Comparison of ENCODE assay signal across 11 mouse cellular contexts in the genomic region with DNA sequence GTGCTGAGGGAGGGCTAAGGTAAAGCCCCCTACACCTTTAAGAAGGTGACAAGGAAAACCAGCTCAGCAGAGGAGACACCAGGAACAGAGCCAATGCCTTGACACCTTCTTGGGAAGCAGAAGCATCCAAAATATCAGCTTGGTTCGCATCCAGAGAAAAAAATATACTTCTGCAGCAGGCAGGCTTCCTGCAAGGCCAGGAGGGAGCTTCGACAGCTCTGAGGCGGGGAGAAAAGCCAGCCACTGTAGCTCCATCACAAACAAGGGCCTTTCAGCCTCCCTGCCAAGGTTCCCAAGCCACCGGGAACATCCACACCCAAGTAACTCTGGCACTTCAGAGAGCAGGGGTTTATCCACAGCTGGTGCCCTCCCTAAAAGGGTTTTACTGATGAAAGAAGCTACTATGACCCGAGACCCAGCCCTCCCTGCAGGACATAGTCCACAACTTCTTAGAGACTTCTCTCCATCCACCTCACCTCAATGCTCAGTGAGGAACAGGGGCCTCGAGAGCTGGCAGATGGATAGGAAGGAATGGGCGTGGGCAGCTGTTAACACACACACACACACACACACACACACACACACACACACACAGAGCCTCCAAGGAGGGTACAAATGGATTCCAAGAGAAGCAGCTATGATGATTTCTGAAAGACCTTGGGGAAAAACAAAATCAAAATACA.
DNase-seq lines count a peak whose midpoint lies in the region; ATAC-seq and TF ChIP-seq lines count a peak whose summit lies in the region.
"Had no signal": no experiment of that assay in that cellular context is flagged by ENCODE, and none has a peak within 500 bp of the region (broad histone marks: within the 10 kb centered on the region; RNA-seq: fewer than 3 reads in every experiment).

No protein-coding gene starts in this region.

- no peak overlapping the region for H3K4me2 ChIP-seq in hindbrain, embryonic 16.5 days (ENCODE audit: low read length)
- H3K4me2 ChIP-seq in limb, embryonic 15.5 days, result no peak overlapping the region
- no peak overlapping the region for H3K4me2 ChIP-seq in stomach, postnatal 0 days (replicated peaks; ENCODE audit: low read depth)
- H3K4me2 ChIP-seq in liver, embryonic 12.5 days, result no peak overlapping the region

- no peak for TF ChIP-seq EP300 in stomach, postnatal 0 days (optimal IDR thresholded peaks at IDR 0.05)

- no peak for TF ChIP-seq CTCF in brain, embryonic 14.5 days (IDR thresholded peaks at IDR 0.05; ENCODE audit: borderline replicate concordance, extremely low read depth, insufficient read depth, insufficient read length)
- TF ChIP-seq CTCF in stomach, postnatal 0 days (IDR thresholded peaks at IDR 0.05; ENCODE audit: low read depth), result no peak

- ATAC-seq in hindbrain, embryonic 16.5 days, result no peak
- ATAC-seq in limb, embryonic 15.5 days (ENCODE audit: insufficient number of reproducible peaks, low FRiP score, low TSS enrichment, low read depth), result peak; percentile 78
- no peak for ATAC-seq in stomach, postnatal 0 days (ENCODE audit: low FRiP score, low TSS enrichment)
- ATAC-seq in liver, embryonic 12.5 days, result no peak

- H3K4me1 ChIP-seq in hindbrain, embryonic 10.5 days (replicated peaks), result peaks cover 9% of the 10 kb centered on the region
- peaks cover 6% of the 10 kb centered on the region; the same call in 1 of the 2 replicates for H3K4me1 ChIP-seq in hindbrain, embryonic 16.5 days (ENCODE audit: control insufficient read depth, insufficient read depth, low read depth, low read length)
- H3K4me1 ChIP-seq in limb, embryonic 15.5 days, result peaks cover 45% of the 10 kb centered on the region
- H3K4me1 ChIP-seq in stomach, postnatal 0 days (replicated peaks; ENCODE audit: control insufficient read depth, insufficient read depth), result peaks cover 3% of the 10 kb centered on the region
- 0 out of 2 replicates have a peak, but pooled peaks cover 6% of the 10 kb centered on the region for H3K4me1 ChIP-seq in liver, embryonic 12.5 days

- 52% methylated on average over 7 of the region's 7 CpGs for WGBS in hindbrain, embryonic 10.5 days
- 57% methylated on average over 7 of the region's 7 CpGs for WGBS in hindbrain, embryonic 16.5 days
- WGBS in limb, embryonic 15.5 days, result 51% methylated on average over 7 of the region's 7 CpGs
- WGBS in stomach, postnatal 0 days, result 35% methylated on average over 7 of the region's 7 CpGs
- 46% methylated on average over 7 of the region's 7 CpGs for WGBS in liver, embryonic 12.5 days (ENCODE audit: insufficient replicate concordance)

- H3K4me3 ChIP-seq in hindbrain, embryonic 10.5 days, result no peak overlapping the region
- H3K4me3 ChIP-seq in hindbrain, embryonic 16.5 days (ENCODE audit: low read length), result no peak overlapping the region
- no peak overlapping the region for H3K4me3 ChIP-seq in limb, embryonic 15.5 days
- no peak overlapping the region for H3K4me3 ChIP-seq in stomach, postnatal 0 days (ENCODE audit: low read depth, low read length)
- no peak overlapping the region for H3K4me3 ChIP-seq in liver, embryonic 12.5 days

- H3K36me3 ChIP-seq in hindbrain, embryonic 10.5 days, result no peaks in the 10 kb centered on the region
- H3K36me3 ChIP-seq in hindbrain, embryonic 16.5 days (ENCODE audit: control insufficient read depth, insufficient read depth, low read length), result no peaks in the 10 kb centered on the region
- no peaks in the 10 kb centered on the region for H3K36me3 ChIP-seq in limb, embryonic 15.5 days
- H3K36me3 ChIP-seq in stomach, postnatal 0 days (ENCODE audit: control insufficient read depth, insufficient read depth, low read length), result no peaks in the 10 kb centered on the region
- no peaks in the 10 kb centered on the region for H3K36me3 ChIP-seq in liver, embryonic 12.5 days

- no peak for TF ChIP-seq POLR2A in brain, embryonic 14.5 days (IDR thresholded peaks at IDR 0.05; ENCODE audit: borderline replicate concordance, extremely low read depth, insufficient read depth, insufficient read length, poor library complexity, severe bottlenecking)

- no peak for DNase-seq in hindbrain, embryonic 10.5 days (ENCODE audit: low spot score)
- DNase-seq in brain, embryonic 14.5 days (ENCODE audit: low read depth), result peak; percentile 36
- DNase-seq in frontal cortex, postnatal 36 days (ENCODE audit: low spot score in 2 of 2), result peak; percentile 22 to 60
- DNase-seq in stomach, postnatal 0 days (ENCODE audit: low spot score), result no peak
- no peak for DNase-seq in gastrocnemius, postnatal 14 days
- DNase-seq: thymus, adult 18-20 months had no signal

- intact Hi-C loops in gastrocnemius, postnatal 14 days (cut with DNase I; ENCODE audit: low total_unique reads), result no loop called here

- no peak overlapping the region for H3K9ac ChIP-seq in hindbrain, embryonic 16.5 days (ENCODE audit: low read depth, low read length)
- no peak overlapping the region for H3K9ac ChIP-seq in limb, embryonic 15.5 days
- no peak overlapping the region for H3K9ac ChIP-seq in stomach, postnatal 0 days (ENCODE audit: low read length)
- H3K9ac ChIP-seq in liver, embryonic 12.5 days, result no peak overlapping the region

- H3K9me3 ChIP-seq in hindbrain, embryonic 10.5 days, result no peaks in the 10 kb centered on the region
- H3K9me3 ChIP-seq in hindbrain, embryonic 16.5 days (ENCODE audit: control insufficient read depth, low read length), result no peaks in the 10 kb centered on the region
- no peaks in the 10 kb centered on the region for H3K9me3 ChIP-seq in limb, embryonic 15.5 days
- no peaks in the 10 kb centered on the region for H3K9me3 ChIP-seq in stomach, postnatal 0 days (ENCODE audit: control insufficient read depth, low read length)
- no peaks in the 10 kb centered on the region for H3K9me3 ChIP-seq in liver, embryonic 12.5 days (replicated peaks)

- H3K27me3 ChIP-seq in hindbrain, embryonic 10.5 days (ENCODE audit: insufficient read depth, poor library complexity, severe bottlenecking), result no peaks in the 10 kb centered on the region
- H3K27me3 ChIP-seq in hindbrain, embryonic 16.5 days (replicated peaks; ENCODE audit: control insufficient read depth, insufficient read depth, low read length), result no peaks in the 10 kb centered on the region
- no peaks in the 10 kb centered on the region for H3K27me3 ChIP-seq in limb, embryonic 15.5 days
- no peaks in the 10 kb centered on the region for H3K27me3 ChIP-seq in stomach, postnatal 0 days (ENCODE audit: control insufficient read depth, insufficient read depth, low read length)
- peaks cover 6% of the 10 kb centered on the region; the same call in 1 of the 2 replicates for H3K27me3 ChIP-seq in liver, embryonic 12.5 days (replicated peaks)
- H3K27me3 ChIP-seq: CH12.LX had no signal

- H3K27ac ChIP-seq in hindbrain, embryonic 10.5 days, result peak overlapping the region; percentile 0; the same call in 1 of the 2 replicates
- no peak overlapping the region for H3K27ac ChIP-seq in hindbrain, embryonic 16.5 days (ENCODE audit: low read depth, low read length)
- peak overlapping the region; percentile 65 for H3K27ac ChIP-seq in limb, embryonic 15.5 days
- H3K27ac ChIP-seq in stomach, postnatal 0 days (replicated peaks), result no peak overlapping the region
- no peak overlapping the region for H3K27ac ChIP-seq in liver, embryonic 12.5 days
- H3K27ac ChIP-seq: macrophage had no signal

Comparison
In these comparisons a context has a peak if more than half of its experiments do, and no peak if none do; other contexts are left out.
1. H3K27ac ChIP-seq: peak in hindbrain, embryonic 10.5 days (single experiment) and limb, embryonic 15.5 days (single experiment); none in hindbrain, embryonic 16.5 days (single experiment), stomach, postnatal 0 days (single experiment) and liver, embryonic 12.5 days (single experiment).
2. DNase-seq: peak in brain, embryonic 14.5 days (single experiment) and frontal cortex, postnatal 36 days (2 of 2); none in hindbrain, embryonic 10.5 days (single experiment), stomach, postnatal 0 days (single experiment) and gastrocnemius, postnatal 14 days (single experiment).